Mouse (Mus musculus) embryonic facial prominence, embryonic 14.5 days (tissue): Measurements from ENCODE around the gene Tbxas1. TPM values are rescaled to one million over a fixed set of nuclear protein-coding genes. Genes with fewer than 3 reads are reported as not detected.

Experiments used
- ATAC-seq: fragments of 200-750 bp; cut with Nextera tagmentation; 2 replicates; pipeline ENCODE4 v1.8.0; 2017; ENCODE audit warnings: low read depth, moderate number of reproducible peaks, moderate TSS enrichment
- DNase-seq: peaks from one replicate; pipeline ENCODE4 v3.0.0-alpha.2; 2015; ENCODE audit warnings: low spot score
- H3K27ac ChIP-seq: fragments of 300-500 bp; sonication (generic); replicated peaks from 2 replicates; pipeline ENCODE4 v1.5.1; 2014; ENCODE audit warnings: low read depth, mild to moderate bottlenecking, low read length, moderate library complexity
- H3K27me3 ChIP-seq: fragments of 300-500 bp; sonication (generic); replicated peaks from 2 replicates; pipeline ENCODE4 v1.6.1; 2014; ENCODE audit warnings: low read length; ENCODE audit not compliant: control insufficient read depth, insufficient read depth
- H3K36me3 ChIP-seq: fragments of 300-500 bp; sonication (generic); 2 replicates; pipeline ENCODE4 v1.6.1; 2014; ENCODE audit warnings: low read length, mixed read lengths; ENCODE audit not compliant: control insufficient read depth, insufficient read depth
- H3K4me1 ChIP-seq: fragments of 300-500 bp; sonication (generic); 2 replicates; pipeline ENCODE4 v1.6.1; 2014; ENCODE audit warnings: antibody characterized with exemption, low read length; ENCODE audit not compliant: control insufficient read depth, insufficient read depth
- H3K4me2 ChIP-seq: fragments of 300-500 bp; sonication (generic); 2 replicates; pipeline ENCODE4 v1.6.1; 2014; ENCODE audit warnings: low read depth, mild to moderate bottlenecking, low read length, moderate library complexity, mixed read lengths
- H3K4me3 ChIP-seq: fragments of 300-500 bp; sonication (generic); 2 replicates; pipeline ENCODE4 v1.5.1; 2014; ENCODE audit warnings: low read depth, mild to moderate bottlenecking, low read length
- H3K9ac ChIP-seq: fragments of 300-500 bp; sonication (generic); 2 replicates; pipeline ENCODE4 v1.6.1; 2014; ENCODE audit warnings: low read depth, mild to moderate bottlenecking, low read length, moderate library complexity, mixed read lengths
- H3K9me3 ChIP-seq: fragments of 300-500 bp; sonication (generic); 2 replicates; pipeline ENCODE4 v1.6.1; 2016; ENCODE audit warnings: low read length; ENCODE audit not compliant: control insufficient read depth
- WGBS: fragments of 180-500 bp; shearing (Covaris S2); extraction: QIAGEN DNeasy Blood & Tissue Kit; methylation state at CpG from one replicate; pipeline ENCODE4 v1.1.7; 2014; 5-methylcytosine and 5-hydroxymethylcytosine counted together
- polyA plus RNA-seq: library from polyadenylated mRNA; unstranded; fragments of >200 nt; fragmentation: Nextera tagmentation; extraction: Ambion mirVana; gene quantifications from 2 replicates; pipeline ENCODE4 v1.2.1, GENCODE M21; 2014

Gene Tbxas1
- polyA plus RNA-seq, 1 experiment from 2014 or later: 4.2 TPM

- 75% methylated on average over 7 of the region's 7 CpGs for WGBS
- H3K36me3 ChIP-seq: no peaks in the 10 kb centered on the region
- H3K4me2 ChIP-seq: no peak overlapping the region
- no peak for DNase-seq
- H3K27ac ChIP-seq: no peak overlapping the region
- H3K27me3 ChIP-seq: no peaks in the 10 kb centered on the region
- no peaks in the 10 kb centered on the region for H3K4me1 ChIP-seq
- H3K4me3 ChIP-seq: no peak overlapping the region
- no peak overlapping the region for H3K9ac ChIP-seq
- H3K9me3 ChIP-seq: no peaks in the 10 kb centered on the region
- ATAC-seq: no peak
Observed at GRCm38 (mm10) chr6:39018805-39019204, 143.6 kb downstream of the Tbxas1 start.

- Histone ChIP-seq H3K9me3 (no peaks in the 10 kb centered on the region), H3K27ac (no peak overlapping the region), H3K36me3 (no peaks in the 10 kb centered on the region), H3K4me3 (no peak overlapping the region), H3K4me2 (no peak overlapping the region), H3K27me3 (no peaks in the 10 kb centered on the region), H3K4me1 (no peaks in the 10 kb centered on the region), H3K9ac (no peak overlapping the region)
- ATAC-seq (no peak), DNase-seq (no peak)
- 84% methylated on average over 5 of the region's 5 CpGs for WGBS
Observed at GRCm38 (mm10) chr6:39019219-39019618, 144.0 kb downstream of the Tbxas1 start.

- Histone ChIP-seq H3K4me3 (no peak overlapping the region), H3K27me3 (no peaks in the 10 kb centered on the region), H3K36me3 (no peaks in the 10 kb centered on the region), H3K27ac (no peak overlapping the region), H3K4me2 (no peak overlapping the region), H3K9me3 (no peaks in the 10 kb centered on the region), H3K4me1 (no peaks in the 10 kb centered on the region), H3K9ac (no peak overlapping the region)
- WGBS: 93% methylated on average over 1 of the region's 1 CpGs
- DNase-seq (no peak), ATAC-seq (no peak)
Observed at GRCm38 (mm10) chr6:39021909-39022308, 146.7 kb downstream of the Tbxas1 start.

- DNase-seq (no peak), ATAC-seq (no peak)
- Histone ChIP-seq H3K9ac (no peak overlapping the region), H3K9me3 (no peaks in the 10 kb centered on the region), H3K36me3 (no peaks in the 10 kb centered on the region), H3K4me1 (no peaks in the 10 kb centered on the region), H3K27ac (no peak overlapping the region), H3K4me3 (no peak overlapping the region), H3K4me2 (no peak overlapping the region), H3K27me3 (no peaks in the 10 kb centered on the region)
- 83% methylated on average over 7 of the region's 7 CpGs for WGBS
Observed at GRCm38 (mm10) chr6:39022461-39023181, 147.4 kb downstream of the Tbxas1 start.

- Histone ChIP-seq H3K36me3 (no peaks in the 10 kb centered on the region), H3K27me3 (no peaks in the 10 kb centered on the region), H3K9me3 (no peaks in the 10 kb centered on the region), H3K4me3 (no peak overlapping the region), H3K4me1 (no peaks in the 10 kb centered on the region), H3K4me2 (no peak overlapping the region), H3K9ac (no peak overlapping the region), H3K27ac (no peak overlapping the region)
- ATAC-seq (no peak), DNase-seq (peak; percentile 34)
- 33% methylated on average over 4 of the region's 4 CpGs for WGBS
Observed at GRCm38 (mm10) chr6:39024631-39025030, 149.4 kb downstream of the Tbxas1 start.

GRCm38 (mm10) chr6:39025038-39025437 lies 149.8 kb downstream of the Tbxas1 start:
- H3K4me3 ChIP-seq: no peak overlapping the region
- ATAC-seq: no peak
- H3K27ac ChIP-seq: no peak overlapping the region
- no peak overlapping the region for H3K4me2 ChIP-seq
- no peaks in the 10 kb centered on the region for H3K4me1 ChIP-seq
- H3K36me3 ChIP-seq: no peaks in the 10 kb centered on the region
- no peaks in the 10 kb centered on the region for H3K27me3 ChIP-seq
- no peak overlapping the region for H3K9ac ChIP-seq
- no peak for DNase-seq
- H3K9me3 ChIP-seq: no peaks in the 10 kb centered on the region
- WGBS: 62% methylated on average over 7 of the region's 7 CpGs

GRCm38 (mm10) chr6:39030714-39031113 lies 155.5 kb downstream of the Tbxas1 start:
- Histone ChIP-seq H3K4me1 (no peaks in the 10 kb centered on the region), H3K4me3 (no peak overlapping the region), H3K27me3 (no peaks in the 10 kb centered on the region), H3K4me2 (no peak overlapping the region), H3K9me3 (no peaks in the 10 kb centered on the region), H3K36me3 (no peaks in the 10 kb centered on the region), H3K9ac (no peak overlapping the region), H3K27ac (no peak overlapping the region)
- no peak for ATAC-seq
- 79% methylated on average over 4 of the region's 4 CpGs for WGBS
- no peak for DNase-seq

- no peak overlapping the region for H3K4me2 ChIP-seq
- no peak for DNase-seq
- H3K27ac ChIP-seq: no peak overlapping the region
- ATAC-seq: no peak
- 81% methylated on average over 7 of the region's 7 CpGs for WGBS
- no peaks in the 10 kb centered on the region for H3K9me3 ChIP-seq
- no peaks in the 10 kb centered on the region for H3K36me3 ChIP-seq
- H3K27me3 ChIP-seq: no peaks in the 10 kb centered on the region
- H3K4me1 ChIP-seq: no peaks in the 10 kb centered on the region
- H3K9ac ChIP-seq: no peak overlapping the region
- H3K4me3 ChIP-seq: no peak overlapping the region
Observed at GRCm38 (mm10) chr6:39033676-39034075, 158.5 kb downstream of the Tbxas1 start.

- no peak overlapping the region for H3K27ac ChIP-seq
- no peaks in the 10 kb centered on the region for H3K27me3 ChIP-seq
- ATAC-seq: no peak
- no peak overlapping the region for H3K4me3 ChIP-seq
- H3K4me1 ChIP-seq: no peaks in the 10 kb centered on the region
- H3K4me2 ChIP-seq: no peak overlapping the region
- no peak overlapping the region for H3K9ac ChIP-seq
- no peaks in the 10 kb centered on the region for H3K9me3 ChIP-seq
- DNase-seq: no peak
- H3K36me3 ChIP-seq: no peaks in the 10 kb centered on the region
- WGBS: 83% methylated on average over 6 of the region's 6 CpGs
Observed at GRCm38 (mm10) chr6:39035039-39035438, 159.8 kb downstream of the Tbxas1 start.
